Mouse (Mus musculus) retina, postnatal 1 day (tissue): Measurements from ENCODE around the gene Krt25.

ENCODE experiments used
- DNase-seq: peaks from one replicate; pipeline ENCODE4 v3.0.0-alpha.2; 2012

Krt25 gene

GRCm38 (mm10) chr11:99276786-99277185 lies 46.0 kb downstream of the Krt25 start:
- no peak for DNase-seq

- no peak for DNase-seq
Measured at GRCm38 (mm10) chr11:99275624-99276023, 47.1 kb downstream of the Krt25 start.

GRCm38 (mm10) chr11:99272721-99273120 lies 50.0 kb downstream of the Krt25 start:
- DNase-seq: no peak

- no peak for DNase-seq
Measured at GRCm38 (mm10) chr11:99269192-99269591, 53.6 kb downstream of the Krt25 start.

- no peak for DNase-seq
Measured at GRCm38 (mm10) chr11:99265796-99266195, 57.0 kb downstream of the Krt25 start.
